Mouse (Mus musculus) spleen, adult 2 months (tissue): ENCODE data around the gene Hivep3. TPM values are rescaled to one million over a fixed set of nuclear protein-coding genes. Genes with fewer than 3 reads are reported as not detected.

Source experiments
- DNase-seq, 2 experiments: peaks; one replicate each; pipeline versions ENCODE4 v3.0.0 to v3.0.0-alpha.2; 2012 to 2021; ENCODE audit warnings: low spot score in 2 of 2, low read depth in 1 of 2
- H3K27ac ChIP-seq: fragments of 200-500 bp; 2 replicates; pipeline ENCODE4 v1.5.1; 2012; ENCODE audit warnings: low read length, inconsistent platforms; ENCODE audit not compliant: insufficient read depth
- H3K27me3 ChIP-seq: fragments of 200-500 bp; 2 replicates; pipeline ENCODE4 v1.6.1; 2012; ENCODE audit warnings: mild to moderate bottlenecking, moderate library complexity, low read length, inconsistent platforms; ENCODE audit not compliant: control insufficient read depth, insufficient read depth
- H3K36me3 ChIP-seq: fragments of 200-500 bp; 2 replicates; pipeline ENCODE4 v1.6.1; 2012; ENCODE audit warnings: mild to moderate bottlenecking, low read length, inconsistent platforms; ENCODE audit not compliant: control insufficient read depth, insufficient read depth
- H3K4me1 ChIP-seq: fragments of 200-500 bp; 2 replicates; pipeline ENCODE4 v1.6.1; 2011; ENCODE audit warnings: inconsistent platforms; ENCODE audit not compliant: control insufficient read depth, insufficient read depth, insufficient read length
- H3K4me3 ChIP-seq: fragments of 200-500 bp; 2 replicates; pipeline ENCODE4 v1.5.1; 2011; ENCODE audit warnings: mild to moderate bottlenecking, inconsistent platforms; ENCODE audit not compliant: insufficient read depth, insufficient read length; ENCODE audit errors: extremely low read depth
- CTCF ChIP-seq: fragments of 200-500 bp; IDR thresholded peaks from 2 replicates; pipeline ENCODE4 v1.5.1; 2011; ENCODE audit warnings: mild to moderate bottlenecking, inconsistent platforms; ENCODE audit not compliant: insufficient read depth, insufficient read length, insufficient replicate concordance; ENCODE audit errors: extremely low read depth
- POLR2A ChIP-seq: fragments of 200-500 bp; IDR thresholded peaks from 2 replicates; pipeline ENCODE4 v1.6.1; 2011; ENCODE audit warnings: low read depth, low read length, inconsistent platforms
- WGBS: fragments of 180-500 bp; shearing (Covaris S2); methylation state at CpG from one replicate; pipeline ENCODE4 v1.1.7; 2018; 5-methylcytosine and 5-hydroxymethylcytosine counted together
- polyA plus RNA-seq: library from polyadenylated mRNA; depleted of rRNA; stranded (reverse); fragments of >200 nt; gene quantifications from 2 replicates; pipeline ENCODE4 v1.2.3, GENCODE M21; 2012

The Hivep3 gene
- polyA plus RNA-seq, 1 experiment, result 8.7 TPM

GRCm38 (mm10) chr4:119738641-119739040, 5.1 kb downstream of the Hivep3 start:
- WGBS, result 0% methylated on average over 4 of the region's 4 CpGs
- Histone ChIP-seq H3K4me1 (peaks cover 11% of the 10 kb centered on the region), H3K4me3 (no peak overlapping the region), H3K27ac (no peak overlapping the region), H3K36me3 (no peaks in the 10 kb centered on the region), H3K27me3 (0 out of 2 replicates have a peak, but pooled peaks cover 3% of the 10 kb centered on the region)
- TF ChIP-seq CTCF (no peak), POLR2A (no peak)
- peak in 1 of 2 experiments; percentile 18 for DNase-seq

DNA sequence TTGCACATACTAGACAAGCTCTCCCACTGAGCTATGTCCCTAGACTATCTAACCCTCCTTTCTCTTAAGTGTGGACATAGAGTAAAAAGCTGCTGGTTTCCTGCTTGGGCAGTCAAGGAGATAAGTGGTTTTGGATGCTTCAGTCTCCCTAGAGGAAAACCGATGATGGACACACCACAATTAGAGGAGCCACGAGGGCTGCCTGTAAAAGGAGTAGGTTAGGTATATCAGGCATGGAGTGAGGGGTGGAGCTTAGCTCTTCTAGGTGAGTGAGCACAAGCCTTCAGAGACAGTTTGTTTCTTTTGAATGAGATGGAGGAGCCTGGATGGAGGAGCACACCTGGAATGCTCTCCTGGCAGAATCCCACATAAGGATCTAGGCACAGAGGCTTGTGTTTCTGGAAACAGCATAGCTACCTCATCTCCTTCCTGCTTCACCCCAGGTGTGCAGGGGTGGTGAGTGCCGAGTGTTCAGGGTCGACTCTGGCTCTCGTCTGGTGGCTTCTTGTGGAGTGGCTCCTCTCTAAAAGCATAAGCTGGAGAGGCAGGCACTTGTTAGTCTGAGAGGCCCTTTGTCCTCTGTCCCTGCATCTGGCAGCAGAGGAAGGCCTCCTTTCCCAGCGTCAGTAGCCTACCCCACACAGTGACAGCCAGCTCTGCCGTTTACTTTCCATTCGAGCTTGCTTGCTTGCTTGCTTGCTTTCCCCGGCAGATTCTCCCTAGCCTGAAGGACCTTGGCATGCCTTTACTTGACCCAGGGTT, 5.9 kb downstream of the Hivep3 start:
- Histone ChIP-seq H3K27me3 (no peaks in the 10 kb centered on the region), H3K36me3 (no peaks in the 10 kb centered on the region), H3K27ac (no peak overlapping the region), H3K4me1 (peaks cover 8% of the 10 kb centered on the region; the same call in 1 of the 2 replicates), H3K4me3 (no peak overlapping the region)
- TF ChIP-seq CTCF, result no peak
- no peak for TF ChIP-seq POLR2A
- WGBS, result 43% methylated on average over 9 of the region's 9 CpGs
- no peak for DNase-seq

GRCm38 (mm10) chr4:119748341-119748740, 14.8 kb downstream of the Hivep3 start:
- Histone ChIP-seq H3K4me1 (no peaks in the 10 kb centered on the region), H3K27ac (no peak overlapping the region), H3K27me3 (no peaks in the 10 kb centered on the region), H3K36me3 (no peaks in the 10 kb centered on the region), H3K4me3 (no peak overlapping the region)
- TF ChIP-seq CTCF (no peak), POLR2A (no peak)
- WGBS, result 88% methylated on average over 2 of the region's 2 CpGs
- DNase-seq, result no peak

GRCm38 (mm10) chr4:119750157-119750556, 16.6 kb downstream of the Hivep3 start:
- DNase-seq, result no peak
- whole genome bisulfite sequencing, result 65% methylated on average over 4 of the region's 4 CpGs
- H3K4me1 ChIP-seq, result no peaks in the 10 kb centered on the region

DNA sequence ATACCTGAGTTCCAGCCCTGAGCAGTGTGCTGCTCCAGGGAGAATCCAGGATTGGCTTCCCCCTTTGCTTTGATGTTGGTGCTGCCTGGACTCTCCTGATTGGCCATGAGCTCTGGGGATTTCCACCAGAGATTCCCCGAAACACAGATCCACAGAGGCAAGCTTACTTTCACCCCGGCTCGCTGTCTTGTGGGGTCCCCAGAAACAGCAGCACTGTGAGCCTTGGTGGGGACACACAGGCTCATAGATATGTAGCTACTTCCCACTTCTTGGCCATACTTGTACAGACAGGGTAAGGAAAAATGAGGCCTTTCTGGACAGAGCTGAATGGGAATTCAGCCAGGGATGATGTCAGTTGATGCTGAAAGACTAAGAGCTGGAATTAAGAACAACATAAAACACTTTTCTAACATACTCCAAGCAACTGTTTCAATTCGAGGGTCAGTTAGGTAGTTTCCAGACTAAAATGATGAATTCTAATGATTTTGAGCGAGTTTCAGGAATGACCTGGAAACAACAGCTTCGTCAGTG, 17.2 kb downstream of the Hivep3 start:
- WGBS, result 85% methylated on average over 6 of the region's 6 CpGs
- Histone ChIP-seq H3K36me3 (no peaks in the 10 kb centered on the region), H3K4me1 (no peaks in the 10 kb centered on the region), H3K27ac (no peak overlapping the region), H3K27me3 (no peaks in the 10 kb centered on the region), H3K4me3 (no peak overlapping the region)
- TF ChIP-seq CTCF (no peak), POLR2A (no peak)
- DNase-seq, result no peak

More at GRCm38 (mm10) chr4:119750157-119750556, 16.6 kb downstream of the Hivep3 start:
- Histone ChIP-seq H3K36me3 (no peaks in the 10 kb centered on the region), H3K27ac (no peak overlapping the region), H3K4me3 (no peak overlapping the region), H3K27me3 (no peaks in the 10 kb centered on the region)
- TF ChIP-seq POLR2A, result no peak
- no peak for TF ChIP-seq CTCF

- no peak overlapping the region for H3K4me3 ChIP-seq
- no peaks in the 10 kb centered on the region for H3K36me3 ChIP-seq
- no peaks in the 10 kb centered on the region for H3K27me3 ChIP-seq
- no peak overlapping the region for H3K27ac ChIP-seq
- 84% methylated on average over 2 of the region's 2 CpGs for WGBS
- TF ChIP-seq CTCF (no peak), POLR2A (no peak)
- H3K4me1 ChIP-seq, result no peaks in the 10 kb centered on the region
- no peak for DNase-seq
Measured at GRCm38 (mm10) chr4:119751408-119752006, 17.9 kb downstream of the Hivep3 start.
